Mouse (Mus musculus): Measurements from ENCODE around the gene 3830406C13Rik.
"Not testable (repeated sequence)": the region's sequence is repeated elsewhere in the genome, so short reads cannot be mapped to it uniquely, and the experiment has no call there.

The 3830406C13Rik gene

DNA sequence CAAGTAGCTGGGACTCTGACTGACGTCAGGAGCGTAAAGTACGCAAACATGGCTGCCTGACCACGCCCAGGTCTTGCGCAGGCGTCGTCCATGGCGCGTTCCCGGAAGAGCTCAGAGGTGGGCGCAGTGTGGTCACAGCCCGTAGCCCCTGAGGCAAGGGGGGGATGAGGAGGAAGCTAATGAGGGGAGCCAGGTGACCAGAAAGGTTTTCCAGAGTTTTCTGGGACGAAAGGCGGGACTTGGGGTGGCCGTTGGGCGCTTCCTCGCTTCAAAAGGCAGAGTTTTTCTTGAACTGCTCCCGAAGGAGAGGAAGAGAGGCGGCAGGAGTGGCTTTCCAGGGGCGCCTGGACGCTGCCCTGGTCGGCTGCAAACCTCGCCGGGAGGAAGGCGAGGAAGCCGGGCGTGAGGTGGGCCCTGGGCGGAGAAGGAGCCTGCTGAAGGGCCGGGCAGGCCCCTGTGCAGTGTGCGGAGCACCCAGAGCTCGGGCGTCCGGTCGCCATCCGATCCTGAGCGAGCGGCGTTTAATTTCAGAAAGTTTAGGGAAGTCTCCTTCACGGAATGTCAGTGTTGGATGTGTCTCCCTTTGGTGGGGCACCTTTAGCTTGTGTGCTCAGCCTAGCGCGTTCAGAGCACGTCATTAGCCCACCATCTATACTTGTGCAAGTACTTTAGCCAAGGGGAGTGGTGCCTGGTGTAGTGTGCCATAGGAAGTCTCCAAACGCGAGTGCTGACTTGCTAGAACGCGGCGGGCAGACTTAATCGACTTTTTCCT, at the start of gene 3830406C13Rik:
Gene 3830406C13Rik (plus strand): TSS at position 33 of the 772 bp plus-strand sequence.
- peak; percentile 82 for DNase-seq

DNA sequence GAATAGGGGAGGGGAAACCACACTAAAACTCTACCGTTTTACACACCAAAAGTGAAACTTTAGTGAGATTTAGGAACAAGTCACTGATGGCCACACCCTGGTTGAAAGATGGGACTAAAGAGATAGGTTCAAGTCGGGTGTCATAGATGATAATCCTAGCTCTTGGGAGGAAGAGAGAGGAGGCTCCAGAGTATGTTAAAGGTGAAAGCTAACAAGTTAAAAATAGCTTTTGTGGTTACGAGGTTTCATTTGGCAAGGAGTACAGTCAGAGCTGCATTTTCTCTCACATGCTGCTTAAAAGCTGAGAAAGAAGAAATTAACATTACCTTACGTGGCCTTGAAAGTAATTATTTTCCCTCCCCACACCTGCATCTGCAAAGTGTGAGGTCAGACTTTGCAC, 40.2 kb upstream of the 3830406C13Rik start:
- no peak for DNase-seq

DNA sequence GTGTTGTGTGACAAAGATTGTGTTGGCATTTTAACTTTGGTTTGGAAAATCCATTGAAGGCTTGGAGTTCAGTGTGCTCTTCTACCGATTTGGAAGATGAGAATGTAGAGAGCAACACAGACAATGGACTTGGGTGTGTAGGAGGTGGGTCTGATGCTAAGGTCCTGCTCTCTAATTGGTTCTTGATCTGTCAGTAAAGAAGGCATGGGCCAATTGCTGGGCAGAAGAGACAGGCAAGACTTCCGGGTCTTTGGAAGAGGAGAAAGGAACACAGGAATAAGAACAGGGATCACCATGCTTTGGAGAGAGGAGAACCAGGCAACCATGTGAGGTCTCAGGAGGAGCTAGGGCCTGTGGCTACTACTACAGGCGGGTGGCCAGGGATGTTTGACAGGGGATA, 7.9 kb upstream of the 3830406C13Rik start:
- no peak for DNase-seq

DNA sequence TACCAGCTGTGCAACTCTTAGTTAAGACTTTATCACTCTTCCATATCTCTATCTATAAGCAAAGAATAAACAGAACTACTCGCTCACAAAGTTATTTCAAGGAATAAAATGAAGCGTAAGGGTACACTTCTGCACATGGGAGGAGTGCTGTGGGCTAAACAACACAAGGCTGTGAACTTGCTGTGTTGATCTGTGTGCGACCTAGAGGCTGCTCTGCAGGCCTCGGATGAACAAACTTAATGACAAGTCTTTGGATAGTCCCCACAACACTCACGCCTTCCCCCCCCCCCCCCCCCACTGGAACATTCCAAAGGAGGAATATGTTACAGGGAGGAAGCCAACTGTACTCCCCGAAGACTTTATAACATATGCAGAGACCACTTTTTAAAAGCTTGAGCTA, 332 bp upstream of the 3830406C13Rik start, which contains the start of gene Gm49355:
Gene Gm49355 (plus strand): TSS at position 336 of the 400 bp plus-strand sequence.
- no peak for DNase-seq

DNA sequence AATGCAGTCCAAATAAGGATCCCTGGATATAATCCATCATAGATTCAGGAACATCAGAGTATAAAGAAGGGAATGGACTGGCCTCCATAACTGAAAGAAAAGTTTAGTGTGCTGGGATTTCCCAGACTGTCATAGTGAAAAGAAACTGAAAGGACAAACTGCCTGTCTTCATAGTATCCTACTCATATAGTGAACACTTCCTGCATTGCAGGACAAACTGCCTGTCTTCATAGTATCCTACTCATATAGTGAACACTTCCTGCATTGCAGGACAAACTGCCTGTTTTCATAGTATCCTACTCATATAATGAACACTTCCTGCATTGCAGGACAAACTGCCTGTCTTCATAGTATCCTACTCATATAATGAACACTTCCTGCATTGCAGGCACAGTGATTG, 5.8 kb downstream of the 3830406C13Rik start:
- not testable (repeated sequence) for DNase-seq

DNA sequence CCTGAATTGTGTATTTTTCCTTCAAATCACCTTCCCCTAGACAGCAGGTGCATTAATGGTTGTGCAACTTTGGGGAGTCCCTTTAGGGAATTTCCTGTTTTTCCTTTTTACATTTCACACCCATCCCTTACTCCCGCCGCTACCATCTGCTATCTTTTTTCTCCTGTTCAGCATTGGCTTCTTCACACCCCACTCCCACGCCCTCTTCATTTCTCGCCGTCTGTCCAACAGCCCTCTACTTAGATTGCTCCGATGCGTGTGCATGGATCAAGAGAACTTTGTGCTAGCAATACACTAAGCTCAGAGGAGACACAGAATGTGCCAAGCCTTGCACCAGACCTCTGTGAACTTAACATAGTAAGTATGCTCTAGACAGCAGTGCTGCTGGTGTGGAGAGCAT, 12.4 kb downstream of the 3830406C13Rik start:
- no peak for DNase-seq

DNA sequence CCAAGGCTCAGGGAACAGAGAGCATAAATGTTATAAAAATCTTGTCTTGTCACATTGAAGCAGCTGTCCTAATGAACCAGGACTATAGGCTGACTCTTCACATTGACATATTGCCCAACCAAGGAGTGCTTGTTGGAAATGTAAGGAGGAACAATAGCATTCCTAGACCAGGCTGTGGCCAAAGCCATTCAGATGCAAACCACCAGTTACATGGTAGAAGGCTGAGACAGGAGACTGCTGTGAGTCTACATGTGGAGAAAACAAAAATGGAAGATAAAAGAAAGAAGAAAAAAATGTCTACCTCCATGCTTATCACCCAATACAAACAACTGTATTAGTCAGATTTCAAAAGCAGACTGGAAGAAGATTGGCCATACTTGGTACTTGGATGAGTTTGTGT, 15.2 kb downstream of the 3830406C13Rik start:
- no peak for DNase-seq

DNA sequence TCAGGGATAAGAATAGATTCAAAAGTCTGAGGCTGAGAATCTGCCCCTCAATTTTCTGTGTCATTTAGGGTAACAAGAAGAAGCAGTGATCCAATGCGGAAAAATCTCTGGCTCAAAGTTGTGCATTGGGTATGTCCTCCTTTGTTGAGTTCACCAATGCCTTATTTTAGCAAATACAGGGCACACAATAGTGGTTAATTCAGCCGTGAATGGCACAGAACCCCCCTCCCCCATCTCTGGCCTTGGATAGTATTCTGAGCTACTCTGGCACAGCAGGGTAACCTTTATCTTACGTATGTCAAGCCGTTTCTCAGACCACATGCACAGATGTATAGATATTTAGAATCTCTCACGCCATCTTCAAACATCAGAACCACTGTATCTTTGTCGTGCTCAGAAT, 15.7 kb downstream of the 3830406C13Rik start:
- DNase-seq = no peak

DNA sequence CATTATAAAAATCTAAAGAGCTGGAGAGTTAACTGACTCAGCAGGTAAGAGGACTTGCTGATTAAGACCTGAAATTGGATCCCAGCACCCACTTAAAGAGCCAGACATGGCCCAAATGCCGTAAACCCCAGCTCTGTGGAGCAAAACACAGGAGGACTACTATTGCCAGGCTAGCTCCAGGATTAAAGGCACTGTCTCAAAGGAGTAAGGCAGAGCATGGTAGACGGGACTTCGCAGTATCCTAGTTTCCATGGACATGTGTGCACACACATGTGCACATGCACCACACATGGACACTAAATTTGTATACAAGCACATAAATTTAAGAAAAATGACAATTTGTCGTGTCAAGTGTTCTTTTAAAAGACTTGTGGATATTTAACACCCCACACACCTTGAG, 16.3 kb downstream of the 3830406C13Rik start:
- no peak for DNase-seq

DNA sequence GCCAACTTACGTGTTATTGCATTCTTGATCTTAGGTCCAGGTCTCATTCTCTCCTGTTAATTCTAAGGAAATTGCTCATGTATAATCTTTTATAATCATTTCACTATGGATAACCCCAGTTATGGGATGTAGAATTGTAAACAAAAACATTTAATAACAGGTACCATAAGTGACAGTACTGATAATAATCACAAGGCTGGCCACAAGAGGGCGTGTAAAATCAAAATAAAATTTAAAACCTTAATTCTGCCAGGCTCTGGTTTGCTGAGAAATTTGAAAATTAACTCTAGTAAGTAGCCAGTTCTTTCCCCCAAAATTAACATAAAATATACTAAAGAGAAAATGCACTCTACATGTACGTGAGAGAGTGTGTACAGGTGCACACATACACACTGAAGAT, 16.7 kb downstream of the 3830406C13Rik start:
- no peak for DNase-seq

DNA sequence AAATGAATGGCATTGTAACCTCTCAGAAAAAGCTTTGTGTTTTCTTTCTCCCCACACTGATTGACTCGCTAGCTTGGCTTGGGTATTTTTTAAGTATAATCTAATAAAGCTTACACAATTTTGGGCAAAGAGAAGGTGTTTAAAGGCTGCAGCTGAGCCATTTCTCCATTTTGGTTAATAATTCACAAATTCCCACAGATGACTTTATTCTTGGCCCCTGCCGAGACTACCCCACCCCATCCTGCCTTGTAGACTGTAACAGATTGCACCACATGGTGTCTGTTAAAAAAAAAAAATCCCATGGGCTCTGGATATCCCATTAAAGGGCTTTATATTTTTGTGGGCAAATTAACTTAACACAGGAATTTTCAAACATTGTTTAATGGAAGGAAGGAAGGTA, 19.1 kb downstream of the 3830406C13Rik start:
- peak; percentile 6 for DNase-seq

DNA sequence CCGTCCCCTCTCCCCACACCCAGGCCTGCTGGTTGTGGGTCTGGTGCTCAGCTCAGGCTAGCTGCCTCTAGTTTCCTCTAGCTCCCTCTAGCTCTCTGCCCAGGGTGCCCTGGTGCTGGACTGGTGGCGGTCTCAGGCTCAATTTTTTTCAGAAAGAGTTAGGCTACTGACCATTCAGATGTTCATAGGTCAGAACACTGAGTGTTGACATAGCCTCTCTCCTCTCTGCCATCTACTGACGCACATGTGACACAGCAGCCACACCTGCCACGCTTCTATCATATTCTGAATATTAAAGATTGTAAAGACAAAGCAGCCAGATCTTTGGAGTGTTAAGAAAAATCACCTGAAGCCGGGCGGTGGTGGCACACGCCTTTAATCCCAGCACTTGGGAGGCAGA, 49.6 kb downstream of the 3830406C13Rik start:
- no peak for DNase-seq

DNA sequence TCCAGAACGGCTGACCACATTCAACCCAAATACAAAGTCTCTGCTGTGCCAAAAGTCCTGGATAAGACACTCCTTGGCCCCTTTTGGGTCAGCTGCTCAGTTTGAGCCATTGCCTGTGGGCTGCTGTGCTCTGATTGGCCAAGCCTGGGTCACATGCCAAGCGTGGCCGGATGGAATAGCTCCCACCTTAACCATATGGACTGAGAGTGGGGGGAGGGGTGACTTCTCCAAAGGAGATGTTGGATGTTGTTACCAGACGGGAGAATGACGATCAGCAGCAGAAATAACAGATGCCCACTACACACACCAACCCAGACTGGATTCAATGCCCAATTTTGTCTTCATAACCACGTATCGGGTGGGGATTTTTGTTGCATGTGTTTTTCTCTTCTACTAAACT, 51.0 kb downstream of the 3830406C13Rik start:
- DNase-seq = no peak

DNA sequence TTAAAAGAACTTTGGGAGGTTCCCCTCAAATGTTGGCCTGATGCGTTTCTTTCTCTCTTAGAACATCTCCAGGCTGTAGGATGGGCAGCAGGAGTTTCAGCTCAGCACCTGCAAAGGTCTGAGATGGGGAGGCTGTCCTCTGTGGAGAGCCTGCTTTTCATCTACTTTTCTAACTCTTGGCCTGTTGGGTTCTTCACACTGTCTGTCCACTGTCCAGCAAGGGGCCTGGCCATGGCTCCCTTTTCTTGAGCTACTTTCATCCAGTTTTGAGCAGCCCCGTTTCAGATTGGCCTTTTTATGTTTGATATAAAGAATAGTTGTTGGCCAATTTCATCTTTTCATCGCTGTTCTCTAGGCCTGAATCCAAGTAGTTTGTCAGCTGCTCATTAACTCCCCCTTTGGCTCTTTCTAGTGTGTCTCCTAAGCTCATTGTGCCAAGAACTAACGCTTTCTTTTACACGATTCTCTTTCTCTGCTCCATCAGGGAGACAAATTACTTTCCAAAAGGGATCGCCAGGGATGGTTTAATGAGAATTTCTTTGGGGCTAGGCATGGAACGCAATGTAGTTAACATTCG, 53.5 kb downstream of the 3830406C13Rik start:
- no peak for DNase-seq

DNA sequence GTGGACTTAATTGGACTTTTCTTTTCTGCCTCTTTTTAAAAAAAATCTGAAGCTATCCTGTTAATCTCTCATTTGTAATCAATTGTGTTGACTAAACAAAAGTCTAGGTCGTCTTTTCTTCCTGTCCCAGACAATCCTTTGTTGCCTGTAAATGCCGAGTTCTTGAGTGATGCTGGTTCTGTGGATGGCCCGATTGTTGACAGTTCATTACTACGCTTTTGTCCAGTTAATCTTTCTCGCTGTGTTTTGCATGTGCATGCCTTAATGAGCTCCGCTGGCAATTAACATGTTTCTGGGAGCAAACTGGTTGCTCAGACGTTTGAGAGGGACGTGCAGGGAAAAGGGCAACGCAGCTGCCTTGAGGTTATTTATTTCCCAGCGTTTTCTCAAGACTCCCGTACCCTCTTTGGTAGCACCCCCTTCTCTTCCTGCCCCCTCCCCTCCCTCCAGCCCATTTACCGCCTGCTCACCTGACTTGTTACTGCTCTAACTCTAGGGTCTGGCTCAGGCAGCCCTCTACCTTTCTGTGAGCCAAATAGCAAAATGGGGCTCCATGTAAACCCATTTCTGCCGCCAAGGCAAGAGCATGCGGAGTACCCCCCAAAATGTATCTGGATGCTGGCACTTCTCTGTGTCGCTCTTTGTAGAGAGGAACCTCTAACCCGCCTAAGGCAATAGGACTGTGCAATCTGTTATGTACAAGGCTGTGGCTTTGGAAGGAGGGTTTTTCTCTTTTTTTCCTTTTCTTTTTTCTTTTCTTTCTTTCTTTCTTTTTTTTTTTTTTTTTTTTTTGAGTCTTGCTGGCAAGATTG, 54.2 kb downstream of the 3830406C13Rik start:
- no peak for DNase-seq

DNA sequence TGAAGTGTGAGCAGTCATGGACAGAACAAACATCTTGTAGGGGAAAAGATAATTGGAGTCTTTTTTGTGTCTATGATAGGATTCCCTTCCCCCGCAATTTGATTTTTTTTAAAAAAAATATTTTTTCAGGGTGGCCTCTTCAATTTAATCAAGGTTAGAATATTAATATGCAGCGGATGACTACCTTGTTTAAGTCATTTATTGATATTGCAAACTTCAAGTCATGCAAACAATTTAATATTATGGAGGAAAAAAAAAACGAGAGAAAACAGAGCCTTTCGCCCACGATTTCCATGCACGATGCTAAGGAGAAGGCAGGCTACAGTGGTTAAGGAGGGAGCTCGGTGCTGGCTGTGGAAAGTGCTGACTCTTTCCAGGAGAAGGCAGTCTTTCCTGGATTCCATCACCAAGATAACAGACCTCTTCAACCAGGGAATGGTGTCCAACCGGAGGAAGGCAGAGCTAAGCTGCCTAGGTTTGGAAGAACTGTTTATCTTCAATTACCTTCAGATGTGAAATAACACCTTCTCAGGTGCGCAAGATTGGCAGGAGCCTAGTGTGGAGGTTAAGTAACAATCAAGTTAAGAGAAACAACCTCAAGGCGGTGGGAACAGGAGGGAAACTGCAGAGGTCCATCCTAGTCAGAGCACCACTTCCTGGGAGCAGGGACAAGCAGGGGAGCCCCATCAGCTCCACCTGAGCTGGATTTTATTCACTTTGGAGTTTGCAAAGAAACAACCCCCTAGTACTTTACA, 55.0 kb downstream of the 3830406C13Rik start:
- DNase-seq = no peak

DNA sequence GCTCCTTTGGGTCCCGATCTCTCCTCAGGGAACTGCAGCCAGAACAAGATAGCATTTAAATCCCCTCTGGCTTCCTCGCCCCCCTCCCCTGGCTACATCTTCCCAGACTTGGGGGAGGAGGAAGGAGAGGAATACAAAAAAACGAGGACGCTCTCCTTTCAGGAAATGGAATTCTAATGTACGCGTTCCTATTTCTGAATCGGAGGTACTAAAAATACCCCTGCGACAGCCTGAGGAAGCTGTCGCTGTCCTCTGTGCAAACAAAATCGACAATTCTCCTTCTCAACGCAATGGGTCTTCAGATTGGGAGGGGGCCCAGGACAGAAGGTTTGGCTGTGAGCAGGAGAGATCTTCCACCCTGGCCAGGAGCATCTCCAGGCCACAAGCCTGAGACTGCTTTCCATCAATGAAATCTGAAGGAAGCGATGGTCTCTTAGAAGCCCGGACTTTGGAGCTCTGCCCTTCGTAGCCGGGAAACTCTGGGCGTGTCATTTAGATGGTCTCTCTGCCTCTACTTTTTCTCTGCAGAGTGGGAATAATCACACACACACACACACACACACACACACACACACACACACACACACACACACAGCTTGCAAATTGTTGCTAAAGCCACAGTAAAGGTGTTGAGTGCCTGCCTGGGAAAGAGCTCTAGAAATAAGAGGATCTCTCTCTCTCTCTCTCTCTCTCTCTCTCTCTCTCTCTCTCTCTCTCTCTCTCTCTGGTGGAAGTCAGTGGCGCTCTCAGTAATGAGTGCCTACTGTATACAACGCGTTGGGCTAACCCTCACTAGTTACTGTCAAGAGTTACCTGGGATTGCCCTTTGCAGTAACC, 56.5 kb downstream of the 3830406C13Rik start:
- no peak for DNase-seq

DNA sequence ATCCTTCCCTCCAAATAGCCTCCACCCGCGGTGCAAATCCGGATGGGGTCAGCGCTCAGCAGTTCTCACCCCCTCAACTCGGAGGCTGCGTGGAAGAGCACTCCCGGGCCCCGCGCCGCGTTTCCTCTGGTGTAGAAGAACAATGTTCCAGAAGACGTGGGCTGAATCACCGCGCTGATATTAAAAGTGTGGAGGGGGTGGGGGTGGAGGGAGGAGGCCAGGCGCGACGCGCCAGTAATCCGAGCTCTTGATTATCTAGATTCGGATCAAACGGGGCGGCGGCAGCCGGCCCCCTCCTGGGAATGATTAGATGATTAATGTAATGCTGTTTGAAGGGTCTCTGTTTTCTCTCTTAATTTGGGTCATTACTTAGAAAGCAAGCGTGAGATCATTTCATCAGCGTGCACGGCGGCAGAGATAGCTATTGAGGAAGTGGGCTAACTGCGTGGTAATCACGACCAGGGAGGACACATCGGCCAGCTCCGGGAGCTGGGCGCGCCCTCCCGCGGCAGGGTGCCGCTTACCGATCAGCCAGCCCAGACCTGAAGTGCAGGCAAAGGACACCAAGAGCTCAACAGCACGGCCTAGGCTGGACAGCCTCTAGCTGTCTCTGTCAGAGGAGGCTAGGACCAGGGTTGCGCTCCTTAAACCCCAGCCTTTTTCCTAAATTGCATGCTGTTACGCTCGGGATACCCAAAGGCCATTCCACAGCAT, 57.3 kb downstream of the 3830406C13Rik start:
- no peak for DNase-seq

DNA sequence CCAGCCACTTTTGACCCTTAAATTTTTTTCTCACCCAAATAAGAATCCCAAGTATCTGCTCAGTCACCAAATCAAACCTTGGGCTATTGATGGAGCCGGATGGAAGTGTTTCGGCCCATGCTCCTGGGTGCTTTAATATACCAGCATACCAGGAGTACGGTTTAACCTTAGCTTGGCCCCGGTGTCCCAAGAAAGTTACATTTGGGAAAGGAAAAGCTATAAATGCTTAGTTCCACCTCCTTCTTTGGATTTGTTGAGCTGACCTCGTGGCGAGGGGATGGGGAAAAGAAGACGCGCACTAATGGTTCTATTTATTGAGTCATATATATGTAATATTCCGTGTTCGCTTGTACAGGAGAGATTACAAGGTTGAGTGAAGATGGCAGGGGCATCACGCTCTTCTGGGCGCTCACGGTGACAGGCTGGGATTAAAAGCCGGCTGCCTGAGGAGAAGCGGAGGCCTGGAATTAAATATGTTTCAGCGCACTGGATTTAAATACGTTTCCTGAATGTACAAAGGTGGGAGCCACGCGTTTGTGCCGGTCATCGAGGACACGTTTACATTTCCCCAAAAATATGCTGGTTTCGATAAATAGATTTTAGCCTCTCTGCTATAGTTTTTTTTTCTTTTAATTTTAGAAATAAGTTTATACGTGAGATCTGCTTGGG, 58.0 kb downstream of the 3830406C13Rik start:
- DNase-seq = no peak

DNA sequence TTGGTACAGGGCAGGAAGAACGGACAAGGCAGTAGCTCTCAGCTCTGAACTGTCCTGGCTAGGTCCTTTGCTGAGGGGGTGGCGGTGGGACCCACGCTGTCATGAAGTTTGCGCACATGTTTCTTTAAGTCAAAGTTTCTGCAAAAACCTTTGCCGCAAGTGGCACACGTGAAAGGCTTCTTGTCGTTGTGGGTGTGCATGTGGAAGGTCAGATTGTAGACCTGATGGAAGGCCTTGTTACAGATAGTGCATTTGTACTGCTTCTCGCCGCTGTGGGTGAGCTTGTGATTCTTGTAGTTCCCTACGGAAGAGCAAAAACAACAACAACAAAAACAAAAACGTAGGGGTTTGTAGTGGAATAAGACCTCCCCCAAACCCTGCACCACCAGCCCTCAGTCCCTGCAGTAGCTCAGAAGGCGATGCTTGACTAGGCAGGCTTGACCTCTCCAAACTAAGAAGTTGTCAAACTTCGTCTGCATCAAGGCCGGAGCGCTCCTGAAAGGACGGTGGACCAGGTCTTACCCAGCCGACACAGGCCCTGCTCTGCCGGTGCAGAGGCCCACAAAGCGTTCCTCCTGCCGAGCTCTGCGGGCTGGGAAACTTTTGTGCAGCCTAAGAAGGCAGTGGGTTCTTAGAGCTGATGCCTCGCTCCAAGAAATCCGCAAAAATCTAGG, 58.6 kb downstream of the 3830406C13Rik start:
- DNase-seq = no peak
